Mouse (Mus musculus): Measurements from ENCODE around the gene Eif3b.
A peak's percentile ranks its signal among the peaks of the same experiment; 100 is the strongest.
"Not testable (repeated sequence)": the region's sequence is repeated elsewhere in the genome, so short reads cannot be mapped to it uniquely, and the experiment has no call there.

The Eif3b gene

GRCm38 (mm10) chr5:140396166-140396940 is 22.8 kb upstream of the Eif3b start:
- no peak for DNase-seq (ENCODE audit: low read depth)

- no peak for DNase-seq (ENCODE audit: low read depth)
These were observed 16.4 kb upstream of the Eif3b start for GRCm38 (mm10) chr5:140402640-140403270.

GRCm38 (mm10) chr5:140405126-140405525 is 14.0 kb upstream of the Eif3b start:
- no peak for DNase-seq (ENCODE audit: low read depth)

- no peak for DNase-seq (ENCODE audit: low read depth)
These were observed 12.5 kb upstream of the Eif3b start for GRCm38 (mm10) chr5:140406666-140407065.

- no peak for DNase-seq (ENCODE audit: low read depth)
These were observed 10.3 kb upstream of the Eif3b start for GRCm38 (mm10) chr5:140408801-140409200.

GRCm38 (mm10) chr5:140411339-140411738 is 7.8 kb upstream of the Eif3b start:
- DNase-seq (ENCODE audit: low read depth): peak; percentile 58

GRCm38 (mm10) chr5:140414647-140415046 is 4.5 kb upstream of the Eif3b start:
- DNase-seq (ENCODE audit: low read depth): no peak

GRCm38 (mm10) chr5:140418106-140418488 is 1.0 kb upstream of the Eif3b start:
- DNase-seq (ENCODE audit: low read depth): peak; percentile 43

GRCm38 (mm10) chr5:140419442-140420080 is 433 bp downstream of the Eif3b start:
- peak; percentile 23 for DNase-seq (ENCODE audit: low read depth)

GRCm38 (mm10) chr5:140420616-140421015 is 1.5 kb downstream of the Eif3b start:
- peak; percentile 62 for DNase-seq (ENCODE audit: low read depth)

- DNase-seq (ENCODE audit: low read depth): no peak
These were observed 6.1 kb downstream of the Eif3b start for GRCm38 (mm10) chr5:140425016-140425783.

- DNase-seq (ENCODE audit: low read depth): not testable (repeated sequence)
These were observed 20.0 kb downstream of the Eif3b start for GRCm38 (mm10) chr5:140439117-140439516.

- no peak for DNase-seq (ENCODE audit: low read depth)
These were observed 22.3 kb downstream of the Eif3b start for GRCm38 (mm10) chr5:140441406-140441805.

- DNase-seq (ENCODE audit: low read depth): no peak
These were observed 24.9 kb downstream of the Eif3b start for GRCm38 (mm10) chr5:140444012-140444411.

- no peak for DNase-seq (ENCODE audit: low read depth)
These were observed 26.2 kb downstream of the Eif3b start, which contains the start of gene Gm4869 for GRCm38 (mm10) chr5:140445345-140445744. Gene Gm4869 (plus strand): TSS chr5:140445645.

- DNase-seq (ENCODE audit: low read depth): no peak
These were observed 26.9 kb downstream of the Eif3b start for GRCm38 (mm10) chr5:140446054-140446453.

- no peak for DNase-seq (ENCODE audit: low read depth)
These were observed 35.4 kb downstream of the Eif3b start for GRCm38 (mm10) chr5:140454488-140454887.

- no peak for DNase-seq (ENCODE audit: low read depth)
These were observed 36.3 kb downstream of the Eif3b start for GRCm38 (mm10) chr5:140455466-140455865.

- no peak for DNase-seq (ENCODE audit: low read depth)
These were observed 42.3 kb downstream of the Eif3b start for GRCm38 (mm10) chr5:140461476-140461875.

GRCm38 (mm10) chr5:140463151-140463550 is 44.0 kb downstream of the Eif3b start:
- DNase-seq (ENCODE audit: low read depth): not testable (repeated sequence)

GRCm38 (mm10) chr5:140464943-140465342 is 45.8 kb downstream of the Eif3b start:
- DNase-seq (ENCODE audit: low read depth): no peak

- peak; percentile 49 for DNase-seq (ENCODE audit: low read depth)
These were observed 53.2 kb downstream of the Eif3b start for GRCm38 (mm10) chr5:140472336-140472735.

Measured in c-Kit-positive CD71-positive TER-119-negative erythroid progenitor cells, embryonic 14.5 days (primary cell).